In the genomic region with DNA sequence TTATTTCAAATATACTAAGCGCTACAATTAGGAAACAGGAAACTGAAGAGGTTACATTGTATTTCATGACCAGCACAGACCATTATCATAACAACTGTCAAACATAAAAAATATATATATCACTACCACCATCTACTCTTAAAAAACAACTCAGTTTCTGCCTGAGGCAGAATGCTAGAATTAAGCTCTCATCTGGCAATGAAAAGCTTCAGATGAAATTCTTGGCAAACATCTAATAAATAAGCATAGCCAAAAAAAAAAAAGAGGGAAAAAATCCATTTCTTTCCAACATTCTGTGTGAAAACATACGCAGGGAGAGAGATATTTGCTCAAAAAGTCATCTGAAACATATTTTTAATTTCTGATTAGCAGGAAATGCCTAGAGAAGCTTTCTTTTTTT, we compare ENCODE assay signal across 23 mouse cellular contexts.
DNase-seq lines count a peak whose midpoint lies in the region; ATAC-seq and TF ChIP-seq lines count a peak whose summit lies in the region.
"Had no signal": no experiment of that assay in that cellular context is flagged by ENCODE, and none has a peak within 500 bp of the region (broad histone marks: within the 10 kb centered on the region; RNA-seq: fewer than 3 reads in every experiment).

No protein-coding gene starts in this region.

- no peak overlapping the region for H3K9ac ChIP-seq in forebrain, embryonic 15.5 days (replicated peaks)
- no peak overlapping the region for H3K9ac ChIP-seq in lung, embryonic 14.5 days
- H3K9ac ChIP-seq: heart, embryonic 13.5 days; hindbrain, embryonic 14.5 days had no signal

- H3K27ac ChIP-seq in forebrain, embryonic 15.5 days (replicated peaks) = 0 out of 2 replicates have a peak overlapping the region, but pooled peaks have one; percentile 29
- H3K27ac ChIP-seq in forebrain, embryonic 10.5 days = no peak overlapping the region
- H3K27ac ChIP-seq in lung, embryonic 14.5 days (ENCODE audit: low read depth) = no peak overlapping the region
- H3K27ac ChIP-seq: heart, adult 2 months; heart, embryonic 10.5 days; heart, embryonic 13.5 days; hindbrain, embryonic 14.5 days; hindbrain, postnatal 0 days had no signal

- no peak overlapping the region for H3K4me2 ChIP-seq in forebrain, embryonic 15.5 days (replicated peaks)
- H3K4me2 ChIP-seq in lung, embryonic 14.5 days = no peak overlapping the region
- H3K4me2 ChIP-seq: heart, embryonic 13.5 days; hindbrain, embryonic 14.5 days had no signal

- no peaks in the 10 kb centered on the region for H3K9me3 ChIP-seq in forebrain, embryonic 15.5 days
- H3K9me3 ChIP-seq in forebrain, embryonic 10.5 days = no peaks in the 10 kb centered on the region
- no peaks in the 10 kb centered on the region for H3K9me3 ChIP-seq in lung, embryonic 14.5 days (ENCODE audit: low read depth, low read length)
- H3K9me3 ChIP-seq: heart, embryonic 10.5 days; heart, embryonic 13.5 days had no signal

- no peaks in the 10 kb centered on the region for H3K27me3 ChIP-seq in forebrain, embryonic 15.5 days
- H3K27me3 ChIP-seq in forebrain, embryonic 10.5 days (ENCODE audit: poor library complexity, severe bottlenecking) = no peaks in the 10 kb centered on the region
- H3K27me3 ChIP-seq in lung, embryonic 14.5 days (ENCODE audit: insufficient read depth, low read length) = no peaks in the 10 kb centered on the region
- H3K27me3 ChIP-seq: heart, embryonic 13.5 days had no signal

- no peak for ATAC-seq in forebrain, embryonic 15.5 days (replicated peaks)
- ATAC-seq in lung, embryonic 14.5 days (ENCODE audit: insufficient read depth) = no peak
- ATAC-seq: activated CD4-positive, CD25-positive, alpha-beta regulatory T cell, adult 4 months; CD4-positive, CD25-positive, alpha-beta regulatory T cell, adult 4 months; hindbrain, postnatal 0 days; inflammation-experienced regulatory T-cells, adult 6 months had no signal

- no peak overlapping the region for H3K4me3 ChIP-seq in forebrain, embryonic 15.5 days
- H3K4me3 ChIP-seq in forebrain, embryonic 10.5 days = no peak overlapping the region
- no peak overlapping the region for H3K4me3 ChIP-seq in lung, embryonic 14.5 days (ENCODE audit: low read depth, low read length)
- no peak overlapping the region for H3K4me3 ChIP-seq in lung, adult 2 months (replicated peaks; ENCODE audit: extremely low read depth, low read depth, low read length)
- H3K4me3 ChIP-seq: heart, adult 2 months; heart, embryonic 10.5 days; heart, embryonic 13.5 days had no signal

- 82% methylated on average over 2 of the region's 2 CpGs for WGBS in forebrain, embryonic 15.5 days
- WGBS in forebrain, embryonic 10.5 days = 94% methylated on average over 2 of the region's 2 CpGs
- 55% methylated on average over 2 of the region's 2 CpGs for WGBS in lung, embryonic 14.5 days
- WGBS in lung, adult 2 months = 67% methylated on average over 2 of the region's 2 CpGs

- no peaks in the 10 kb centered on the region for H3K36me3 ChIP-seq in forebrain, embryonic 15.5 days
- no peaks in the 10 kb centered on the region for H3K36me3 ChIP-seq in forebrain, embryonic 10.5 days (replicated peaks)
- no peaks in the 10 kb centered on the region for H3K36me3 ChIP-seq in lung, embryonic 14.5 days (ENCODE audit: insufficient read depth)
- H3K36me3 ChIP-seq: heart, embryonic 10.5 days; heart, embryonic 13.5 days had no signal

- no peaks in the 10 kb centered on the region for H3K4me1 ChIP-seq in forebrain, embryonic 15.5 days
- H3K4me1 ChIP-seq in forebrain, embryonic 10.5 days = no peaks in the 10 kb centered on the region
- H3K4me1 ChIP-seq in lung, embryonic 14.5 days (ENCODE audit: insufficient read depth) = peaks cover 2% of the 10 kb centered on the region; the same call in 1 of the 2 replicates
- no peaks in the 10 kb centered on the region for H3K4me1 ChIP-seq in lung, adult 2 months (ENCODE audit: control insufficient read depth, insufficient read depth, low read length)
- H3K4me1 ChIP-seq: heart, embryonic 10.5 days; heart, embryonic 13.5 days had no signal

- TF ChIP-seq POLR2A in lung, adult 2 months (IDR thresholded peaks at IDR 0.05; ENCODE audit: borderline replicate concordance, extremely low read depth, low read depth, low read length) = no peak
- TF ChIP-seq POLR2A in brain, embryonic 14.5 days (IDR thresholded peaks at IDR 0.05; ENCODE audit: borderline replicate concordance, extremely low read depth, insufficient read depth, insufficient read length, poor library complexity, severe bottlenecking) = no peak

- TF ChIP-seq CTCF in lung, embryonic 14.5 days (IDR thresholded peaks at IDR 0.05; ENCODE audit: low read depth) = no peak
- no peak for TF ChIP-seq CTCF in lung, adult 2 months (IDR thresholded peaks at IDR 0.05; ENCODE audit: insufficient read depth, low read length)
- no peak for TF ChIP-seq CTCF in brain, embryonic 14.5 days (IDR thresholded peaks at IDR 0.05; ENCODE audit: borderline replicate concordance, extremely low read depth, insufficient read depth, insufficient read length)

- DNase-seq in forebrain, embryonic 10.5 days (ENCODE audit: extremely low spot score, low spot score) = no peak
- peak; percentile 23 for DNase-seq in lung, embryonic 14.5 days
- DNase-seq in lung, adult 2 months = no peak
- DNase-seq in brain, embryonic 14.5 days (ENCODE audit: low read depth) = peak; percentile 30
- DNase-seq in layer of hippocampus, postnatal 36 days = no peak
- DNase-seq: adrenal gland, adult 8-10 months; adrenal gland, postnatal 25 days; cerebellum, adult 11 months; cerebellum, adult 2 months; gastrocnemius, postnatal 10 days; gastrocnemius, postnatal 36 days; heart, adult 2 months; heart, postnatal 14 days; heart, postnatal 4 days; kidney, adult 11 months had no signal

Comparison
In these comparisons a context has a peak if more than half of its experiments do, and no peak if none do; other contexts are left out.
1. DNase-seq: peak in lung, embryonic 14.5 days (single experiment) and brain, embryonic 14.5 days (single experiment); none in forebrain, embryonic 10.5 days (single experiment), lung, adult 2 months (single experiment) and layer of hippocampus, postnatal 36 days (0 of 2).